Mouse (Mus musculus) erythroblast, embryonic 14.5 days (primary cell): ENCODE results near the gene Arid3c. TPM values are rescaled to one million over a fixed set of nuclear protein-coding genes. Genes with fewer than 3 reads are reported as not detected.
"Not testable (repeated sequence)": the region's sequence is repeated elsewhere in the genome, so short reads cannot be mapped to it uniquely, and the experiment has no call there.

Experiments used
- H3K27me3 ChIP-seq: 2 replicates; pipeline ENCODE4 v1.6.1; 2012; ENCODE audit warnings: inconsistent platforms; ENCODE audit not compliant: control insufficient read depth
- H3K36me3 ChIP-seq: 2 replicates; pipeline ENCODE4 v1.6.1; 2012; ENCODE audit warnings: mild to moderate bottlenecking, inconsistent platforms; ENCODE audit not compliant: control insufficient read depth
- H3K4me1 ChIP-seq: 2 replicates; pipeline ENCODE4 v1.6.1; 2012; ENCODE audit warnings: inconsistent platforms; ENCODE audit not compliant: control insufficient read depth
- H3K4me3 ChIP-seq: replicated peaks from 2 replicates; pipeline ENCODE3; 2012; ENCODE audit warnings: moderate library complexity, mild to moderate bottlenecking, inconsistent platforms
- H3K9me3 ChIP-seq: 2 replicates; pipeline ENCODE4 v1.6.1; 2012; ENCODE audit warnings: low read length, inconsistent platforms, mixed read lengths; ENCODE audit not compliant: control insufficient read depth
- GATA1 ChIP-seq: IDR thresholded peaks from 2 replicates; pipeline ENCODE4 v1.6.1; 2012; ENCODE audit warnings: low read length, inconsistent platforms, mixed read lengths
- TAL1 ChIP-seq: IDR thresholded peaks from 3 replicates; pipeline ENCODE4 v1.6.1; 2012; ENCODE audit warnings: low read length, inconsistent platforms, mixed read lengths
- polyA plus RNA-seq: library from polyadenylated mRNA; stranded (reverse); fragments of >175 nt; gene quantifications from 2 replicates; pipeline ENCODE4 v1.2.3, GENCODE M21; 2012

Gene Arid3c
- not detected in 2 replicates for polyA plus RNA-seq

DNA sequence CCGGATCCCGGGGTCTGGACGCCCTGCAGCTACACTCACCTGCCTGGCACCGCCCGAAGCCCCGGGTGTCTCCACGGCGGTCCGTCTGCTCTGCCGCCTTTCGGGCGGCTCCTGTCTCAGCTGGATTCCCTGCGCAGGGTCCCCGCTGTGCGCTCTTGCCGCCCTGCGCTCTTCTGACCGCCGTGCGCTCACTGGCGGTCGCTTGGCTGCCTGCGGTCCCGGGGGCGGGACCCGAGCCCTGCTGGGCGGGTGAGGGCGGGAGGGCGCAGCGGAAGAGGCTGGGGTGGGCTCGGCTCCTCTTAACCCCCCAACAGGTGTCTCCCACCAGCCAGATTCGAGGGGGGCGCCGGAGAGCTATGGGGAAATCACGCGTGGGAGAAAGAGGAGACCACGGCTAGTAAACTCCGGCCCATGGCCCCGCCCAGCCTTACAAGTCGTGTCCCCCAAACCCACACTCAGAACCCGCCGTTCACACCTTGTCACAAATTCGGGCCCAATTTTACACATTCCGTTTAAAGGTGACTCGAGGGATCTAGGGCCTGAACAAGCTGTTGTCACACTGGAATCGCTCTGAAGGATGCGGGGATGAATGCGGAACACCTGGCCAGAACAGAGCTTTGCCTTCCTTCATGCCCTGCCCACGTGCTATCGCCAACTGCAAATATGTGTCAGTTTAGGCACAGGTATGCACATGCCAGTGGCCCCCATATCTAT, at the start of gene Arid3c:
Arid3c (minus strand) TSS at position 91 of the 714 bp plus-strand sequence.
- H3K9me3 ChIP-seq: peaks cover 3% of the 10 kb centered on the region; the same call in 1 of the 2 replicates
- no peak within 1 kb of the TSS for H3K4me3 ChIP-seq
- TF ChIP-seq GATA1 (no peak), TAL1 (no peak)
- H3K4me1 ChIP-seq: no peaks in the 10 kb centered on the region
- peaks cover 82% of the 10 kb centered on the region for H3K27me3 ChIP-seq
- no peaks in the 10 kb centered on the region for H3K36me3 ChIP-seq

- H3K4me1 ChIP-seq, H3K27me3 ChIP-seq, H3K36me3 ChIP-seq, H3K9me3 ChIP-seq, H3K4me3 ChIP-seq: not testable (repeated sequence)
Observed at GRCm38 (mm10) chr4:41775840-41776239, 44.9 kb upstream of the Arid3c start.

DNA sequence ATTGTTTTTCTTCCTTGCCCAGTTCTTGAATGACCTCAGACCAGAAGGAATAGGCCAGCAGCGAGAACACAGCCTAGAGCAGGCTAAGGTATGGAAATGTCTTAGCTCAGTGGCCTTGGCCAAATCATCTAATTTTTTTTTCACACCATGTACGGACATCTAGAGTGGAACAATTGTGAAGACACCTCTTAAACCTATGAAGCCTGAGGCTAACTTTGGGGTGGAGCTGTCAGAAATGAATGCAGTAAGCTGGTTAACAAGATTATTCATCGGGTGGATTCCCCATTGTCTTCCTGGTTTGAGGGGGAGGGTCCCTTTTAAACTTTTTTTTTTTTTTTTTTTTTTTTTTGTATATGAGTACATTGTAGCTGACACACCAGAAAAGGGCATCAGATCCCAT, 43.6 kb upstream of the Arid3c start:
- not testable (repeated sequence) for H3K4me3 ChIP-seq, H3K9me3 ChIP-seq

DNA sequence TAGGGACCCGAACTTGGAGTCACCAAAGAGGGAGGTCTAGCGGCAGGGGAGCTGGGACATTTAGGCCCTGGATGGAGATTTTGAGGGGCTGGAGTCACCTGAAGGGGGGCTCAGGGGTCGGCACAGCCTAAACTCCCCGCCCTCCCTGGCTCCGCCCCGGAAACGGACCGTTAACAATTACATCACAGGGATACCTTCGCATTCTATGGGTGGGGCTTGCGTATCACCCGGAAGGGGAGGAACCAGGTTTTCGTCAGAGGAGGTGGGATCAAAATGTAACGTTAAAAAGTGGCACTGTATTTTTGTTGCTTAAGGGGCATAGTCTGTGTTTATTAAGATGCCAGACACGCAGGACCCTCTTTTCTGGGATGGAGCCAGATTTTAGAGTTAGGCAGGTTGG, 43.1 kb upstream of the Arid3c start, which contains the start of gene Ccl27a:
Ccl27a (minus strand) TSS at position 246 of the 400 bp plus-strand sequence.
- H3K4me1 ChIP-seq, H3K27me3 ChIP-seq, H3K36me3 ChIP-seq, H3K9me3 ChIP-seq: not testable (repeated sequence)
- peak within 1 kb of the TSS; percentile 52 for H3K4me3 ChIP-seq

More for the DNA sequence above, 43.6 kb upstream of the Arid3c start:
- not testable (repeated sequence) for H3K36me3 ChIP-seq, H3K4me1 ChIP-seq, H3K27me3 ChIP-seq

DNA sequence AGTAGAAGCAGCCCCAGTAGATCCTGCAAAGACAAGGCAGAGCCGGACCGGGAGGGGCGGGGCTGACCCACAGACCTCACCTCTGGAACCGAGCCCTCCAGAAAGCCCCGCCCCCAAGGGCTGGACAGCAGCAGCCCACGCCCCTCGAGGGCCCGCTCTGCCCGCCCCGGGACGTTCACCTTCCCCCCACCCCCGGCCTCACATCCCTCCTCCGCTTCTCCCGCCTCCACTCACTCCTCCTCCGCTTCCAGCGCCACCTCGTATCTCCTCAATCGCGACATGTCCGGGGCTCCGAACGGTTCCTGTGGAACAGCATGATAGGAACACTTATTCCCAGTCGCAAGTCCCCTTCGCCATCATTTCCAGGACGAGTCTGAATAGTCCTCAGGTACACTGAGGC, 42.6 kb upstream of the Arid3c start:
- not testable (repeated sequence) for H3K36me3 ChIP-seq, H3K9me3 ChIP-seq, H3K4me1 ChIP-seq, H3K27me3 ChIP-seq
- peak overlapping the region; percentile 52 for H3K4me3 ChIP-seq

DNA sequence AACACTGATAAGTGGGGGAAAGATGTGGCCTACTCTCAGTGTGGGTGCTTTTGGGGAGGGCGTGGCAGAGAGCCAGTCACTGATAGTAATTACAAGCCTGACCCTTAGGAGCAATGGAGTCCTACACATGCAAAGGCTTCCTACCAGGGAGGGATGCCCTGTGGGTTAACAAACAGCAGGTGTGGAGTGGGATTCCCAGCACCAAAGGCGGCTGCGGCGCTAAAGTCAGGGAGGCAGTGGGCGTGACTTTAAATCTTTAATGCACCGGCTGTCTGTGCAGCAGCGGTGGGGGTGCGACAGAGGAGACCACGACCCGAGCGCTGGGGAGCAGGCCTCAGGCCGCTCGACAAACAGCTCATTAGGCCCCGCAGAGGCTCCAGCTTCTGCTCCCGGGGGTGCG, 42.0 kb upstream of the Arid3c start:
- H3K36me3 ChIP-seq, H3K27me3 ChIP-seq, H3K4me3 ChIP-seq, H3K9me3 ChIP-seq, H3K4me1 ChIP-seq: not testable (repeated sequence)

- not testable (repeated sequence) for H3K27me3 ChIP-seq, H3K9me3 ChIP-seq, H3K4me3 ChIP-seq, H3K36me3 ChIP-seq, H3K4me1 ChIP-seq
Observed at GRCm38 (mm10) chr4:41767301-41767700, 36.4 kb upstream of the Arid3c start.

DNA sequence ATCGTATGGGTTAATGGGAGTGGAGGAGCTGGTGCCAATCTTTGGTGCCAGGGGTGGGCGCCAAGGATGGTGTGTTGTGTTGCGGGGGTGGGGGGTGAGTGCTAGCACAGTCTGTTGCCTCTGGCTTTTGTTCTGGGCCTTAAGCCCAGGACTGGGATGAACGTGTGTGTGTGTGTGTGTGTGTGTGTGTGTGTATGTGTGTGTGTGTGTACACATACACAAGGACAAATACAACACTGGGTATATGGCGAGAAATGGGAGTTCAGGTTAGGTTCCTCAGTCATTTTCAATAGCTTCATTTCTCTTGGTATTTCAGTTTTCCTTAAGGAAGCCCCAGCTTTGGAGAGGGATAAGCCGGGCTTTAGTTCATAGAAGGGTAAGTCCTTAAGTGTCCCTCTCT, 32.2 kb upstream of the Arid3c start:
- not testable (repeated sequence) for H3K4me3 ChIP-seq, H3K27me3 ChIP-seq, H3K9me3 ChIP-seq, H3K36me3 ChIP-seq
- H3K4me1 ChIP-seq: peaks cover 19% of the 10 kb centered on the region

DNA sequence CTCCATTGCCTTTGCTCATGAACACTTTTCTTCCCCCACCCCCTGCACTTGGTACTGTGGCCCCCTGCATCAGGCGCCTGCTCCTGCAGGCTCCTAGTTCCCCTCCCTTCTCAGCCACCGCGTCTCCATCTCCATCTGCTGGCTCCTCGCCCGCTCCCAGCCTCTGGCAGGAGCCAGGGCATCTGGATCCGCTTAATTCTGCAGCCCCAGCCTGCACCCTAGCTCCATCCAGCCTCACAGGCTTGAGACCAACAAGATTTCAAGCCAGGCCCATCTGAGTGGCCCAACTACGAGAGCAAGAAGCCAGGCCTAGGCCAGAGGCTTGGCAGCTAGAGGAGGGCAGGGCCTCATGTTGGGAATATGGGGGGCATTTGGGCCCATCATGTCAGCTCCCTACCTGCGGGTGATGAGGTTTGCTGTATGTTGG, 31.8 kb upstream of the Arid3c start:
- H3K36me3 ChIP-seq, H3K27me3 ChIP-seq, H3K9me3 ChIP-seq, H3K4me3 ChIP-seq: not testable (repeated sequence)
- H3K4me1 ChIP-seq: peaks cover 19% of the 10 kb centered on the region

- peaks cover 16% of the 10 kb centered on the region for H3K4me1 ChIP-seq
- peaks cover 12% of the 10 kb centered on the region for H3K36me3 ChIP-seq
Observed at GRCm38 (mm10) chr4:41762099-41762687, 31.3 kb upstream of the Arid3c start.

More at GRCm38 (mm10) chr4:41762099-41762687, 31.3 kb upstream of the Arid3c start:
- no peak for TF ChIP-seq GATA1
- TF ChIP-seq TAL1: no peak
- H3K4me3 ChIP-seq: no peak overlapping the region
- no peaks in the 10 kb centered on the region for H3K27me3 ChIP-seq
- no peaks in the 10 kb centered on the region for H3K9me3 ChIP-seq
